Mouse (Mus musculus) adrenal gland, postnatal 4 days (tissue): ENCODE measurements around the gene BC051142. TPM values are rescaled to one million over a fixed set of nuclear protein-coding genes. Genes with fewer than 3 reads are reported as not detected.
"Not testable (repeated sequence)": the region's sequence is repeated elsewhere in the genome, so short reads cannot be mapped to it uniquely, and the experiment has no call there.

Experiments used
- DNase-seq, 2 experiments: peaks; one replicate each; pipeline ENCODE4 v3.0.0; 2021 to 2022; ENCODE audit warnings: low spot score in 2 of 2, mixed read lengths in 2 of 2
- total RNA-seq, 2 experiments: library from RNA; stranded (reverse); gene quantifications; 2 replicates each; pipeline ENCODE4 v1.2.3; 2021

BC051142 gene
- total RNA-seq, 2 experiments from 2014 or later = 5.8 to 6.3 TPM

GRCm38 (mm10) chr17:34398058-34398710, 436 bp upstream of the BC051142 start:
- DNase-seq = no peak

GRCm38 (mm10) chr17:34399394-34399715, 735 bp downstream of the BC051142 start:
- no peak for DNase-seq

GRCm38 (mm10) chr17:34411117-34411516, 12.5 kb downstream of the BC051142 start:
- peak in 1 of 2 experiments; percentile 49 for DNase-seq

GRCm38 (mm10) chr17:34420014-34420413, 21.4 kb downstream of the BC051142 start:
- no peak for DNase-seq

- DNase-seq = no peak
Measured at GRCm38 (mm10) chr17:34427597-34427996, 29.0 kb downstream of the BC051142 start.

GRCm38 (mm10) chr17:34437120-34437519, 38.5 kb downstream of the BC051142 start:
- DNase-seq = no peak

- no peak for DNase-seq
Measured at GRCm38 (mm10) chr17:34437606-34438005, 39.0 kb downstream of the BC051142 start.

GRCm38 (mm10) chr17:34438588-34438987, 40.0 kb downstream of the BC051142 start:
- no peak for DNase-seq

GRCm38 (mm10) chr17:34439795-34440194, 41.2 kb downstream of the BC051142 start:
- no peak for DNase-seq

- no peak for DNase-seq
Measured at GRCm38 (mm10) chr17:34441990-34442389, 43.4 kb downstream of the BC051142 start.

GRCm38 (mm10) chr17:34448473-34449041, 49.9 kb downstream of the BC051142 start:
- DNase-seq = no peak

- no peak for DNase-seq
Measured at GRCm38 (mm10) chr17:34457668-34458067, 59.0 kb downstream of the BC051142 start.

- no peak for DNase-seq
Measured at GRCm38 (mm10) chr17:34459255-34459654, 60.6 kb downstream of the BC051142 start.

GRCm38 (mm10) chr17:34465906-34466305, 67.3 kb downstream of the BC051142 start:
- DNase-seq = not testable (repeated sequence)

- no peak for DNase-seq
Measured at GRCm38 (mm10) chr17:34470491-34470890, 71.9 kb downstream of the BC051142 start.

- DNase-seq = no peak
Measured at GRCm38 (mm10) chr17:34475060-34475459, 76.4 kb downstream of the BC051142 start.

GRCm38 (mm10) chr17:34476427-34476826, 77.8 kb downstream of the BC051142 start:
- no peak for DNase-seq

GRCm38 (mm10) chr17:34477238-34478013, 78.8 kb downstream of the BC051142 start, which contains the start of gene Btnl4:
TSS of gene Btnl4 (minus strand) at chr17:34477318.
- not testable (repeated sequence) for DNase-seq

GRCm38 (mm10) chr17:34492796-34493195, 94.2 kb downstream of the BC051142 start:
- no peak for DNase-seq

GRCm38 (mm10) chr17:34495156-34495555, 96.5 kb downstream of the BC051142 start:
- DNase-seq = not testable (repeated sequence)

GRCm38 (mm10) chr17:34496539-34496938, 97.9 kb downstream of the BC051142 start:
- no peak for DNase-seq

GRCm38 (mm10) chr17:34497319-34497718, 98.7 kb downstream of the BC051142 start:
- DNase-seq = not testable (repeated sequence)
